Mouse (Mus musculus): ENCODE data around the gene Dbp. TPM values are rescaled to one million over a fixed set of nuclear protein-coding genes. Genes with fewer than 3 reads are reported as not detected.

Dbp gene
- polyA plus RNA-seq, 1 experiment = 31.5 TPM

GRCm38 (mm10) chr7:45713396-45713795 is 8.5 kb downstream of the Dbp start:
- Histone ChIP-seq H3K4me1 (ENCODE audit: control insufficient read depth, insufficient read depth, insufficient read length, low read length) (peaks cover 18% of the 10 kb centered on the region), H3K27ac (replicated peaks; ENCODE audit: low read depth, low read length) (no peak overlapping the region), H3K4me3 (ENCODE audit: insufficient read depth, low read depth, low read length) (no peak overlapping the region)

GRCm38 (mm10) chr7:45713881-45714520 is 9.1 kb downstream of the Dbp start:
- Histone ChIP-seq H3K4me1 (ENCODE audit: control insufficient read depth, insufficient read depth, insufficient read length, low read length) (peaks cover 16% of the 10 kb centered on the region), H3K4me3 (ENCODE audit: insufficient read depth, low read depth, low read length) (peak overlapping the region; percentile 74), H3K27ac (replicated peaks; ENCODE audit: low read depth, low read length) (no peak overlapping the region)

- Histone ChIP-seq H3K4me3 (ENCODE audit: insufficient read depth, low read depth, low read length) (peak overlapping the region; percentile 74), H3K4me1 (ENCODE audit: control insufficient read depth, insufficient read depth, insufficient read length, low read length) (peaks cover 16% of the 10 kb centered on the region), H3K27ac (replicated peaks; ENCODE audit: low read depth, low read length) (no peak overlapping the region)
Observed at GRCm38 (mm10) chr7:45714630-45715089, 9.8 kb downstream of the Dbp start.

- Histone ChIP-seq H3K4me3 (ENCODE audit: insufficient read depth, low read depth, low read length) (peak within 1 kb of the TSS; percentile 97), H3K4me1 (ENCODE audit: control insufficient read depth, insufficient read depth, insufficient read length, low read length) (peaks cover 16% of the 10 kb centered on the region), H3K27ac (replicated peaks; ENCODE audit: low read depth, low read length) (peak within 1 kb of the TSS; percentile 48)
Observed at GRCm38 (mm10) chr7:45715090-45715708, 10.3 kb downstream of the Dbp start, which contains the start of gene Rpl18. Gene Rpl18 (plus strand): TSS chr7:45715457.

- peak overlapping the region; percentile 48 for H3K27ac ChIP-seq (replicated peaks; ENCODE audit: low read depth, low read length)
- H3K4me1 ChIP-seq (ENCODE audit: control insufficient read depth, insufficient read depth, insufficient read length, low read length) = peaks cover 16% of the 10 kb centered on the region
- H3K4me3 ChIP-seq (ENCODE audit: insufficient read depth, low read depth, low read length) = peak overlapping the region; percentile 97
Observed at GRCm38 (mm10) chr7:45715741-45716459, 11.0 kb downstream of the Dbp start.

DNA sequence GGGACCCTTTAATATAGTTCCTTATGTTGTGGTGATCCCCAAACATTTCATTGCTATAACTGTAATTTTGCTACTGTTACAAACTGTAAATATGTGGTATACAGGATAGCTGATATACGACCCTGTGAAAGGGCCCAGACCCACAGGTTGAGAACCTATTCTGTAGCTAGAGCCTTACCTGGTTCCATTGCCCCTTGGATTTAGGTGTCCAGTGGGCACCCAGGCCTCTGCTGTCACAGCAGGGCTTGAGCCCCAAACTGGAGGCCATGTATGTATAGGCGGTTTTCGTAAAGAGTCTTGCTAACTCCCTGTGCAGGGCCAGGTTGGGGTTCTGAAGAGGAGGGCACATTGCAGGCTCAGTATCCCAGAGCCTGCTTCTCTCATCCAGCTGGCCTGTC is 11.6 kb downstream of the Dbp start:
- H3K27ac ChIP-seq (replicated peaks; ENCODE audit: low read depth, low read length) = peak overlapping the region; percentile 69
- peak overlapping the region; percentile 97 for H3K4me3 ChIP-seq (ENCODE audit: insufficient read depth, low read depth, low read length)
- peaks cover 16% of the 10 kb centered on the region for H3K4me1 ChIP-seq (ENCODE audit: control insufficient read depth, insufficient read depth, insufficient read length, low read length)

GRCm38 (mm10) chr7:45716952-45717917 is 12.3 kb downstream of the Dbp start:
- Histone ChIP-seq H3K27ac (replicated peaks; ENCODE audit: low read depth, low read length) (peak overlapping the region; percentile 98), H3K4me1 (ENCODE audit: control insufficient read depth, insufficient read depth, insufficient read length, low read length) (peaks cover 16% of the 10 kb centered on the region)

DNA sequence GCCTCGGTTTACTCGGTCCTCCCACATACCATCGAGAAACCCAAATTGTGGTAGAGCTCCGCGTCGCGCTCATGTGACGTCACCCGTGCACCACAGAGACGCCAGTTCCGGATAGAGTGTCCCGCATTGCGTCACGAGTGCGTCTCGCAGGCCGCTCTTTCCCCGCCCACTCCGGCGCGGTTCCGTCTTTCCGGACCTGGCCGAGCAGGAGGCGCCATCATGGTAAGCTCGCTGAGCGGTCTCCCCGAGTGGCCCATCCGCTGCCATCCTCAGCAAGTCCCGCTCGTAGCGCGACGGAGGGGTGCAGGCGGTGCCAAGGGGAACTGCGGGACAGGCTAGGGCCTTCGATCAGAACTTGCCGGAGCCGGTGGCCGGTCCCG is 13.0 kb downstream of the Dbp start, which contains the start of gene Sphk2:
Gene Sphk2, minus strand, starts transcription at position 85 of the 380 bp plus-strand sequence.
- Histone ChIP-seq H3K4me1 (ENCODE audit: control insufficient read depth, insufficient read depth, insufficient read length, low read length) (peaks cover 16% of the 10 kb centered on the region), H3K4me3 (ENCODE audit: insufficient read depth, low read depth, low read length) (peak within 1 kb of the TSS; percentile 97), H3K27ac (replicated peaks; ENCODE audit: low read depth, low read length) (peak within 1 kb of the TSS; percentile 98)

More at GRCm38 (mm10) chr7:45716952-45717917, 12.3 kb downstream of the Dbp start:
- peak overlapping the region; percentile 97 for H3K4me3 ChIP-seq (ENCODE audit: insufficient read depth, low read depth, low read length)

GRCm38 (mm10) chr7:45718331-45718730 is 13.4 kb downstream of the Dbp start:
- peak overlapping the region; percentile 69 for H3K27ac ChIP-seq (replicated peaks; ENCODE audit: low read depth, low read length)
- peak overlapping the region; percentile 85 for H3K4me3 ChIP-seq (ENCODE audit: insufficient read depth, low read depth, low read length)
- H3K4me1 ChIP-seq (ENCODE audit: control insufficient read depth, insufficient read depth, insufficient read length, low read length) = peaks cover 16% of the 10 kb centered on the region

DNA sequence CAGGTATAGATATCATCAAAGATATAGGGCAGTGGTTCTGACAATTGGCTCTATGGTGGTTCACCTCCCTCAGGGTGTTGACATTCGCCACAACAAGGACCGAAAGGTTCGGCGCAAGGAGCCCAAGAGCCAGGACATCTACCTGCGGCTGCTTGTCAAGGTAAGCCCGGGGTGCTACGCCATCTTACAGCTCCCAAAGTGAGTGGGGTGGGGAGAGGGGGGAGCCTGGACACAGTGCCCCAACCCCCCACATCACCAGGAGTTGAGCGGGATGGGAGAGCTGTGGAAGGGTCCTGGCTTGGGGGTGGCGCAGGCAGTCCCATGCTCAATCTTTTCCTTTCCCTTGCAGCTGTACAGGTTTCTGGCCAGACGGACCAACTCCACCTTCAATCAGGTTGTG is 14.3 kb downstream of the Dbp start:
- peak overlapping the region; percentile 85; the same call in 1 of the 2 replicates for H3K4me3 ChIP-seq (ENCODE audit: insufficient read depth, low read depth, low read length)
- no peak overlapping the region for H3K27ac ChIP-seq (replicated peaks; ENCODE audit: low read depth, low read length)
- peaks cover 14% of the 10 kb centered on the region for H3K4me1 ChIP-seq (ENCODE audit: control insufficient read depth, insufficient read depth, insufficient read length, low read length)

DNA sequence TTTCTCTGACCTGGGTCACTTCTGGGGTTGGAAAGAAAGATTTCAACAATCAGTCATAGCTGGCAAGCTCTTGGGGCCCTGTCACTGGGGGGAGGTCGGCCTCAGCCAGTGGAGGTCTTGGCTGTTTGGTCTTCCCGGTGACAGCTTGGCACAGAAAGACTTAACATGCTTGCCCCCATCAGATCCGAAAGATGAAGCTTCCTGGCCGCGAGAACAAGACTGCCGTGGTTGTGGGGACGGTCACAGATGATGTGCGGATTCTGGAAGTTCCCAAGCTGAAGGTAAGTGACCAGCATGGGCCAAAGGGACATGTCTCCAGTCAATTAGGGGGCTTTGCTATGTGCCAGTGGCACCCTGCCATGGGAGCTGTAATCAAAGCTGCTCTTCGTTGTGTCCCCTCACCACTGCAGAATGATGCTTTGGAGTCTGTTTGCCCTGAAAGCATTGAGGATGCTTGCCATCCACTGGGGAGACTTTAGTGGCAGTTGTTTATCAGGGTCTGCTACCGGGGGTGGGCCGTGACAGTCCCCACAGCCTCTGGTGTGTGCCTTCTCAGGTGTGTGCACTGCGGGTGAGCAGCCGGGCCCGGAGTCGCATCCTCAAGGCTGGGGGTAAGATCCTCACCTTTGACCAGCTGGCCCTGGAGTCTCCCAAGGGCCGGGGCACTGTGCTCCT is 15.0 kb downstream of the Dbp start:
- Histone ChIP-seq H3K4me3 (ENCODE audit: insufficient read depth, low read depth, low read length) (no peak overlapping the region), H3K4me1 (ENCODE audit: control insufficient read depth, insufficient read depth, insufficient read length, low read length) (peaks cover 14% of the 10 kb centered on the region), H3K27ac (replicated peaks; ENCODE audit: low read depth, low read length) (no peak overlapping the region)

DNA sequence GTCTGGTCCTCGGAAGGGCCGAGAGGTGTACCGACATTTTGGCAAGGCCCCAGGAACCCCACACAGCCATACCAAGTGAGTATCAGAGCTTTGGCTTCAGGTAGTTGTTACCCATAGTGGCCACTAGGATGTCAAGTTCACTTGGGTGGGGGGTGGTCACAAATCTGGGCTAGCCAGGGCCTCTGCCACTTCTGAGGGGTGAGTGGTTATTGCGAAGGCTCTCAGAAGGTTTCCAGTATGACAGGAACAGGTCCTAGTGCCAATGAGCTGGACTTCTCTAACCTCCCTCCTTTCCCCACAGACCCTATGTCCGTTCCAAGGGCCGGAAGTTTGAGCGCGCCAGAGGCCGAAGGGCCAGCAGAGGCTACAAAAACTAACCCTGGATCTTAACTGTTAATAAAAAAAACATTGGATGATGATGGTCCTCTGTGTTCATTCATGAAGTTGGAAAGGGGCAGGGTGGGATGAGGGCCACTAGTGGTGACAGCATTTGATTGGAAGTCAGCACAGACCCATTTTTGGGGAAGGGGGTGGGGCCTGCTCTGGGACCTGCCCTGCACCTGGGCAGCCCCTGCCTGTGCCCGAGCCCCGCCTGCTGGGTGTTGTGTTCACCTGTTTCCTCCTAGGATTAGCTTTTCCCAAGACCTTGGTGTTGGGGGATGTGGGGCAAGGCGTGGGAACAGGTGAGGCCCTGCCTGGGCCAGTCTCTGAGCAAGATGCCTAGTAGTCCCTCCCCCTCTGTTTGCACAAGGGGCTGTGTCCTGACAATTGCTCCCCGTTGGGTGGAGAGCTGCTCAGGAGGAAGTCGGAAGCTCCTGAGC is 15.7 kb downstream of the Dbp start, which contains the start of gene Fam83e:
Gene Fam83e, plus strand, starts transcription at position 800 of the 821 bp plus-strand sequence.
- Histone ChIP-seq H3K27ac (replicated peaks; ENCODE audit: low read depth, low read length) (no peak within 1 kb of the TSS), H3K4me3 (ENCODE audit: insufficient read depth, low read depth, low read length) (no peak within 1 kb of the TSS), H3K4me1 (ENCODE audit: control insufficient read depth, insufficient read depth, insufficient read length, low read length) (peaks cover 11% of the 10 kb centered on the region)

GRCm38 (mm10) chr7:45721234-45721571 is 16.3 kb downstream of the Dbp start:
- no peak overlapping the region for H3K4me3 ChIP-seq (ENCODE audit: insufficient read depth, low read depth, low read length)
- H3K27ac ChIP-seq (replicated peaks; ENCODE audit: low read depth, low read length) = no peak overlapping the region
- H3K4me1 ChIP-seq (ENCODE audit: control insufficient read depth, insufficient read depth, insufficient read length, low read length) = peaks cover 7% of the 10 kb centered on the region

All from brown adipose tissue, adult 24 weeks (tissue).